9 mouse cellular contexts compared by ENCODE assay signal in genomic region chr17:87157739-87158138, GRCm38 (mm10). TPM values are rescaled to one million over a fixed set of nuclear protein-coding genes. Genes with fewer than 3 reads are reported as not detected.
A peak's percentile ranks its signal among the peaks of the same experiment; 100 is the strongest.
DNase-seq lines count a peak whose midpoint lies in the region; ATAC-seq lines count a peak whose summit lies in the region.
"Had no signal": no experiment of that assay in that cellular context is flagged by ENCODE, and none has a peak within 500 bp of the region (broad histone marks: within the 10 kb centered on the region; RNA-seq: fewer than 3 reads in every experiment).

No protein-coding gene starts in this region.

- no peak overlapping the region for H3K9ac ChIP-seq in limb, embryonic 11.5 days (ENCODE audit: low read length)
- H3K9ac ChIP-seq in stomach, embryonic 16.5 days (ENCODE audit: low read length) = no peak overlapping the region
- H3K9ac ChIP-seq: hindbrain, embryonic 13.5 days had no signal

- H3K9me3 ChIP-seq in limb, embryonic 11.5 days (ENCODE audit: control insufficient read depth, low read length) = no peaks in the 10 kb centered on the region
- no peaks in the 10 kb centered on the region for H3K9me3 ChIP-seq in limb, embryonic 10.5 days (replicated peaks)
- no peaks in the 10 kb centered on the region for H3K9me3 ChIP-seq in stomach, embryonic 16.5 days (replicated peaks; ENCODE audit: control insufficient read depth, low read length)
- H3K9me3 ChIP-seq: hindbrain, embryonic 13.5 days had no signal

- no peak for DNase-seq in limb, embryonic 11.5 days (ENCODE audit: low spot score)
- no peak for DNase-seq in limb, embryonic 10.5 days (ENCODE audit: low spot score)
- DNase-seq in adrenal gland, postnatal 14 days = peak; percentile 68
- peak; percentile 37 to 67 for DNase-seq in kidney, postnatal 25 days
- no peak for DNase-seq in urinary bladder, adult 18-20 months (ENCODE audit: low spot score in 2 of 2)
- DNase-seq: retina, postnatal 1 day had no signal

- H3K4me2 ChIP-seq in limb, embryonic 11.5 days (ENCODE audit: low read depth, severe bottlenecking) = no peak overlapping the region
- peak overlapping the region; percentile 3; the same call in 1 of the 2 replicates for H3K4me2 ChIP-seq in stomach, embryonic 16.5 days (ENCODE audit: low read depth, low read length)
- H3K4me2 ChIP-seq: hindbrain, embryonic 13.5 days had no signal

- WGBS in limb, embryonic 11.5 days = 61% methylated on average over 13 of the region's 13 CpGs
- WGBS in limb, embryonic 10.5 days = 71% methylated on average over 13 of the region's 13 CpGs
- WGBS in stomach, embryonic 16.5 days = 66% methylated on average over 13 of the region's 13 CpGs

- H3K4me3 ChIP-seq in limb, embryonic 11.5 days (ENCODE audit: low read depth, low read length) = no peak overlapping the region
- no peak overlapping the region for H3K4me3 ChIP-seq in limb, embryonic 10.5 days
- no peak overlapping the region for H3K4me3 ChIP-seq in stomach, embryonic 16.5 days (replicated peaks; ENCODE audit: low read length)
- H3K4me3 ChIP-seq: hindbrain, embryonic 13.5 days had no signal

- no peaks in the 10 kb centered on the region for H3K4me1 ChIP-seq in limb, embryonic 11.5 days (ENCODE audit: control insufficient read depth, insufficient read depth, low read length)
- 0 out of 2 replicates have a peak, but pooled peaks cover 5% of the 10 kb centered on the region for H3K4me1 ChIP-seq in limb, embryonic 10.5 days
- H3K4me1 ChIP-seq in stomach, embryonic 16.5 days (ENCODE audit: control insufficient read depth, insufficient read depth, low read length) = peaks cover 2% of the 10 kb centered on the region; the same call in 1 of the 2 replicates
- H3K4me1 ChIP-seq: hindbrain, embryonic 13.5 days had no signal

- H3K27me3 ChIP-seq in limb, embryonic 11.5 days (ENCODE audit: control insufficient read depth, insufficient read depth, low read length) = no peaks in the 10 kb centered on the region
- no peaks in the 10 kb centered on the region for H3K27me3 ChIP-seq in limb, embryonic 10.5 days (ENCODE audit: low read depth, poor library complexity, severe bottlenecking)
- no peaks in the 10 kb centered on the region for H3K27me3 ChIP-seq in stomach, embryonic 16.5 days (ENCODE audit: control insufficient read depth, insufficient read depth, low read length)
- H3K27me3 ChIP-seq: hindbrain, embryonic 13.5 days had no signal

- peak; percentile 47; the same call in 1 of the 2 replicates for ATAC-seq in limb, embryonic 11.5 days (ENCODE audit: insufficient number of reproducible peaks, low FRiP score, low TSS enrichment, low read depth)
- peak; percentile 74; the same call in 1 of the 2 replicates for ATAC-seq in stomach, embryonic 16.5 days (ENCODE audit: insufficient read depth, low FRiP score)
- ATAC-seq in erythroid progenitor cell, adult 5-6 weeks (replicated peaks; ENCODE audit: low FRiP score, poor library complexity, severe bottlenecking) = no peak

- no peak overlapping the region for H3K27ac ChIP-seq in limb, embryonic 11.5 days (replicated peaks; ENCODE audit: low read depth, low read length)
- no peak overlapping the region for H3K27ac ChIP-seq in limb, embryonic 10.5 days
- H3K27ac ChIP-seq in stomach, embryonic 16.5 days (ENCODE audit: low read length) = no peak overlapping the region
- H3K27ac ChIP-seq: hindbrain, embryonic 13.5 days had no signal

- H3K36me3 ChIP-seq in limb, embryonic 11.5 days (ENCODE audit: control insufficient read depth, insufficient read depth, low read length) = no peaks in the 10 kb centered on the region
- no peaks in the 10 kb centered on the region for H3K36me3 ChIP-seq in limb, embryonic 10.5 days
- no peaks in the 10 kb centered on the region for H3K36me3 ChIP-seq in stomach, embryonic 16.5 days (ENCODE audit: control insufficient read depth, insufficient read depth, low read length)
- H3K36me3 ChIP-seq: hindbrain, embryonic 13.5 days had no signal

RNA-seq across cellular contexts. Expression of gene Socs5, which starts 50.3 kb away (rescaled TPM):
- 13.4 and 14.4 TPM in 2 replicates for polyA plus RNA-seq in limb, embryonic 11.5 days (2014; fragmentation: Nextera tagmentation; extraction: Ambion mirVana)
- 9.3 and 9.5 TPM in 2 replicates for polyA plus RNA-seq in limb, embryonic 10.5 days (2016; fragmentation: Nextera tagmentation; extraction: Ambion mirVana)
- total RNA-seq in adrenal gland, postnatal 14 days (2021) = 58.9 and 60.7 TPM in 2 replicates
- 7.9 and 8.7 TPM in 2 replicates for polyA plus RNA-seq in stomach, embryonic 16.5 days (2015; fragmentation: Nextera tagmentation; extraction: Ambion mirVana)
- 0.84 and 4.0 TPM in 2 replicates for total RNA-seq in erythroid progenitor cell, adult 5-6 weeks (2015; ENCODE audit: low replicate concordance)
- total RNA-seq in erythroid progenitor cell, adult 5-6 weeks (2017; ENCODE audit: low replicate concordance) = 1.2 TPM in 1 of 2 replicates, not detected in the other

Comparison
In these comparisons a context has a peak if more than half of its experiments do, and no peak if none do; other contexts are left out.
1. DNase-seq: peak in adrenal gland, postnatal 14 days (single experiment) and kidney, postnatal 25 days (2 of 2); none in limb, embryonic 11.5 days (single experiment), limb, embryonic 10.5 days (single experiment) and urinary bladder, adult 18-20 months (0 of 2).